Mouse (Mus musculus) embryonic facial prominence, embryonic 12.5 days (tissue): ENCODE measurements around the gene Morc3. TPM values are rescaled to one million over a fixed set of nuclear protein-coding genes. Genes with fewer than 3 reads are reported as not detected.
A peak's percentile ranks its signal among the peaks of the same experiment; 100 is the strongest.

Source experiments
- ATAC-seq: fragments of 200-750 bp; cut with Nextera tagmentation; 2 replicates; pipeline ENCODE4 v1.8.0; 2017; ENCODE audit not compliant: insufficient number of reproducible peaks, insufficient read depth, low FRiP score, low TSS enrichment
- H3K27ac ChIP-seq: fragments of 300-500 bp; sonication (generic); 2 replicates; pipeline ENCODE4 v1.5.1; 2016; ENCODE audit warnings: mild to moderate bottlenecking
- H3K27me3 ChIP-seq: fragments of 300-500 bp; sonication (generic); 2 replicates; pipeline ENCODE4 v1.6.1; 2016; ENCODE audit warnings: mild to moderate bottlenecking, moderate library complexity
- H3K36me3 ChIP-seq: fragments of 300-500 bp; sonication (generic); 2 replicates; pipeline ENCODE4 v1.6.1; 2016; ENCODE audit warnings: mild to moderate bottlenecking
- H3K4me1 ChIP-seq: fragments of 300-500 bp; sonication (generic); 2 replicates; pipeline ENCODE4 v1.6.1; 2016
- H3K4me2 ChIP-seq: fragments of 300-500 bp; sonication (generic); replicated peaks from 2 replicates; pipeline ENCODE4 v1.6.1; 2016; ENCODE audit warnings: mild to moderate bottlenecking, moderate library complexity
- H3K4me3 ChIP-seq: fragments of 300-500 bp; sonication (generic); 2 replicates; pipeline ENCODE4 v1.5.1; 2016; ENCODE audit warnings: mild to moderate bottlenecking
- H3K9ac ChIP-seq: fragments of 300-500 bp; sonication (generic); 2 replicates; pipeline ENCODE4 v1.6.1; 2016; ENCODE audit warnings: mild to moderate bottlenecking, moderate library complexity
- H3K9me3 ChIP-seq: fragments of 300-500 bp; sonication (generic); 2 replicates; pipeline ENCODE4 v1.6.1; 2016; ENCODE audit warnings: mild to moderate bottlenecking, moderate library complexity
- WGBS: fragments of 180-500 bp; shearing (Covaris S2); methylation state at CpG from one replicate; pipeline ENCODE4 v1.1.7; 2016; 5-methylcytosine and 5-hydroxymethylcytosine counted together
- polyA plus RNA-seq: library from polyadenylated mRNA; unstranded; fragments of >200 nt; fragmentation: Nextera tagmentation; extraction: Ambion mirVana; gene quantifications from 2 replicates; pipeline ENCODE4 v1.2.1, GENCODE M21; 2016

Morc3 gene
- polyA plus RNA-seq, 1 experiment from 2014 or later: 42.3 TPM

DNA sequence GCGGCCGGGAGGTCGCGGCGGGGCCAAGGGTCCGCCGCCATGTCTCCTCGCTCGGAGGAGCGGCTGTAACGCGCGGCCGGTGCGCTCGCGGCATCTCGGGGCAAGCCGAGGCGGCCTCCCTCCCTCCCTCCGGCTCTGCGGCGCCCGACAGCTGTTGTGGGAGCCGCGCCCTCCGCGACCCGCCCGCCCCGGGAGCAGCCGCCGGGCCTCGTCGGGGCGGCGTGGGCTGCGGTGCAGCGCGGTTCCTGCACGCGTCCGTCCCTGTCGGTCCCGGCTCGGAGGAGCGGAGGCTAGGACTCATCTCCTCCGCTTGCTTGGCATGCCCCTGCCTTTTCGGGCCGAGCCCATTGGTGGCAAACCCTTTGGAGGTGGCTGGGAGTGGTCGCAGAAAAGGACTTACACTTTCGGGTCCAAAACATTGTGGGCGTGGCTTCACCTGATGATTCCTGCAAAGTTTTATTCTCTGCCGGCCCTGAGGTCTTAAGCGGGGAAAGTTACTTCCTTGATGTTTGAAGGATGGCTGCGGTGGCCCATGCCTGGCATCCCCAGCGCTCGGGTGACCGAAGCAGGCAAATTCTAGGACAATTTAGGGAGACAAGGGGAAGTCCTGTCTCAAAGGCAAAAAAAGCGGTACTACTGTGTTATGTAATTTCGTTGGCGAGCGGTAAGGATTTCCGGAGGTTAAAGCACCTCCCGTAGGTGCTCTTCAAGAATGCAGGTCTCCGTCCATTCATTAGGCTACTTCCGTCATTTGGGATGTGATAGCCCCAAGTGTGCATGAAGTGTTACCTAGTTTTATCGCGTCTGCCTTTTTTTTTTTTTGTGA is 743 bp downstream of the Morc3 start:
- H3K4me1 ChIP-seq: peaks cover 5% of the 10 kb centered on the region
- H3K4me3 ChIP-seq: peak overlapping the region; percentile 94
- H3K4me2 ChIP-seq: peak overlapping the region; percentile 70
- H3K9ac ChIP-seq: peak overlapping the region; percentile 88
- H3K27ac ChIP-seq: peak overlapping the region; percentile 94
- 0 out of 2 replicates have a peak, but pooled peaks cover 2% of the 10 kb centered on the region for H3K36me3 ChIP-seq
- H3K9me3 ChIP-seq: 0 out of 2 replicates have a peak, but pooled peaks cover 4% of the 10 kb centered on the region
- peak; percentile 74 for ATAC-seq
- H3K27me3 ChIP-seq: no peaks in the 10 kb centered on the region
- WGBS: under 1% methylated on average over 58 of the region's 69 CpGs

DNA sequence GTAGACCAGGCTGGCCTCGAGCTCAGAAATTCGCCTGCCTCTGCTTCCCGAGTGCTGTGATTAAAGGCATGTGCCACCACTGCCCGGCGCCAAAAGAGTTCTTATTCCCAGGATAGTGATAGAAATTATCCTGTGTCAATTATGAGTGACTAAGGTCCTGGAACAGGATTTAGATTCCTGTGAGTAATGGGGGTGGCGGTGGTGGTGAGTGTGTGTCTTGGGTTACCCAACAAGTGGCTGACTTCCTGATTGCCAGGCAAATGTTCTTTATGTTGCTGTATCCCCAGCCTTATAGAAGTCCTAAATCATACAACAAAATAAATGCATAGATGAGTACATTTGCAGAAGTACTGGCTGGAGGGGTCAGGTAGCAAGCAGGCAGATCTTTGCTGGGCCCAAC is 1.6 kb downstream of the Morc3 start:
- H3K27me3 ChIP-seq: no peaks in the 10 kb centered on the region
- H3K36me3 ChIP-seq: 0 out of 2 replicates have a peak, but pooled peaks cover 2% of the 10 kb centered on the region
- H3K9ac ChIP-seq: no peak overlapping the region
- H3K4me1 ChIP-seq: peaks cover 5% of the 10 kb centered on the region
- peak overlapping the region; percentile 70 for H3K4me2 ChIP-seq
- H3K27ac ChIP-seq: no peak overlapping the region
- WGBS: 89% methylated on average over 6 of the region's 6 CpGs
- no peak for ATAC-seq
- H3K9me3 ChIP-seq: no peaks in the 10 kb centered on the region
- peak overlapping the region; percentile 94 for H3K4me3 ChIP-seq

DNA sequence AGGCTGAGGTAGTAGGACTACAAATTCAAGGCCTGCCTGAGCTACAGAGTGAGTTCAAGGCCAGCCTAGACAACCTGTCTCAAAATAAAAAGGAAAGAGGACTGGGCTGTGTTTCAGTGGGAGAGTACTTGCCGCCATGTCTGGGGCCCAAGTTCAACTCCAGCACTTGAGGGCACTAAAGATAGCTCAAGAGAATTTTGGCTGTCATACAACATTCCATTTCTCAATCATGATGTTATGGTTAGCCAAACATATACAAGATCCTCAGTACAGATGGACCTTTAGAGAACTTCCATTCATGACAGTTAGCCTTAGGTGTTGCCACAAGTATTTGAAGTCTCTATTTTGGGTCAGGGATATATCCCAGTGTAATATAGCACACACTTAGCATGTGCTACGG is 2.2 kb downstream of the Morc3 start:
- H3K4me3 ChIP-seq: no peak overlapping the region
- H3K4me1 ChIP-seq: peaks cover 5% of the 10 kb centered on the region
- H3K4me2 ChIP-seq: no peak overlapping the region

GRCm38 (mm10) chr16:93839049-93839448 is 7.1 kb downstream of the Morc3 start:
- Histone ChIP-seq H3K4me2 (no peak overlapping the region), H3K27ac (no peak overlapping the region), H3K9me3 (no peaks in the 10 kb centered on the region), H3K9ac (no peak overlapping the region), H3K27me3 (no peaks in the 10 kb centered on the region), H3K4me3 (no peak overlapping the region), H3K4me1 (no peaks in the 10 kb centered on the region), H3K36me3 (0 out of 2 replicates have a peak, but pooled peaks cover 2% of the 10 kb centered on the region)
- ATAC-seq: no peak
- WGBS: 93% methylated on average over 1 of the region's 1 CpGs

More for the DNA sequence above, 2.2 kb downstream of the Morc3 start:
- no peak overlapping the region for H3K9ac ChIP-seq
- 0 out of 2 replicates have a peak, but pooled peaks cover 2% of the 10 kb centered on the region for H3K36me3 ChIP-seq
- H3K27me3 ChIP-seq: no peaks in the 10 kb centered on the region
- 96% methylated on average over 2 of the region's 2 CpGs for WGBS
- H3K9me3 ChIP-seq: no peaks in the 10 kb centered on the region
- no peak overlapping the region for H3K27ac ChIP-seq
- ATAC-seq: no peak

- Histone ChIP-seq H3K27ac (no peak overlapping the region), H3K4me1 (no peaks in the 10 kb centered on the region)
- 93% methylated on average over 3 of the region's 3 CpGs for WGBS
Measured at GRCm38 (mm10) chr16:93850527-93850926, 18.6 kb downstream of the Morc3 start.

GRCm38 (mm10) chr16:93859967-93860366 is 28.0 kb downstream of the Morc3 start:
- H3K4me3 ChIP-seq: no peak overlapping the region
- no peak overlapping the region for H3K27ac ChIP-seq
- H3K4me1 ChIP-seq: no peaks in the 10 kb centered on the region
- H3K4me2 ChIP-seq: no peak overlapping the region
- H3K9ac ChIP-seq: no peak overlapping the region
- no peak for ATAC-seq
- 91% methylated on average over 4 of the region's 4 CpGs for WGBS
- H3K27me3 ChIP-seq: no peaks in the 10 kb centered on the region
- no peaks in the 10 kb centered on the region for H3K9me3 ChIP-seq
- peaks cover 62% of the 10 kb centered on the region for H3K36me3 ChIP-seq

More at GRCm38 (mm10) chr16:93850527-93850926, 18.6 kb downstream of the Morc3 start:
- ATAC-seq: no peak
- no peak overlapping the region for H3K4me2 ChIP-seq
- H3K36me3 ChIP-seq: peaks cover 65% of the 10 kb centered on the region
- no peak overlapping the region for H3K4me3 ChIP-seq
- no peak overlapping the region for H3K9ac ChIP-seq
- no peaks in the 10 kb centered on the region for H3K27me3 ChIP-seq
- no peaks in the 10 kb centered on the region for H3K9me3 ChIP-seq

GRCm38 (mm10) chr16:93860686-93861085 is 28.8 kb downstream of the Morc3 start:
- ATAC-seq: no peak
- H3K4me2 ChIP-seq: no peak overlapping the region

DNA sequence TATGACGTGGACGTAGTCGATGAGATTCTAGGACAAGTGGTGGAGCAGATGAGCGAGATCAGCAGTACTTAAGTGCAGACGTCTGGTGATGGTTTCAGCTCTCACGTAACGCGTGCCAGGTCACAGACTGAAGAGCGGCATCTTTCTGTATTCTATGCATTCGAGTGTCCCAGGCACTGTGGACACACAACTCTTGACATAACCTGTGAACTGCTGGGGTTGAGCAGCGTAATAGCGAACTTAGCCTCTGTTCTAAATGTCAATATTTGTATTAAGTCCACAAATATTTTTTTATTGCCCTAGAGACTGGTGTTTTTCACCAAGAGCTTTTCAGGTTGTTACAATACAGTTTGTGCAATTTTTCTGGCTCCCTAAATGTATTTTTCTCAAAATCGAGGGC is 42.9 kb downstream of the Morc3 start:
- H3K9ac ChIP-seq: no peak overlapping the region
- no peaks in the 10 kb centered on the region for H3K9me3 ChIP-seq
- ATAC-seq: no peak
- no peak overlapping the region for H3K4me2 ChIP-seq
- H3K4me1 ChIP-seq: no peaks in the 10 kb centered on the region
- 92% methylated on average over 13 of the region's 13 CpGs for WGBS
- H3K27me3 ChIP-seq: no peaks in the 10 kb centered on the region
- no peak overlapping the region for H3K27ac ChIP-seq
- H3K36me3 ChIP-seq: peaks cover 69% of the 10 kb centered on the region
- no peak overlapping the region for H3K4me3 ChIP-seq

More at GRCm38 (mm10) chr16:93860686-93861085, 28.8 kb downstream of the Morc3 start:
- H3K4me1 ChIP-seq: no peaks in the 10 kb centered on the region
- H3K4me3 ChIP-seq: no peak overlapping the region
- no peaks in the 10 kb centered on the region for H3K27me3 ChIP-seq
- H3K9me3 ChIP-seq: no peaks in the 10 kb centered on the region
- H3K36me3 ChIP-seq: peaks cover 69% of the 10 kb centered on the region
- H3K27ac ChIP-seq: no peak overlapping the region
- H3K9ac ChIP-seq: no peak overlapping the region

GRCm38 (mm10) chr16:93877612-93878380 is 45.9 kb downstream of the Morc3 start:
- H3K36me3 ChIP-seq: peaks cover 43% of the 10 kb centered on the region
- ATAC-seq: no peak
- H3K4me3 ChIP-seq: no peak overlapping the region
- no peak overlapping the region for H3K27ac ChIP-seq
- H3K4me1 ChIP-seq: no peaks in the 10 kb centered on the region
- no peaks in the 10 kb centered on the region for H3K27me3 ChIP-seq
- no peaks in the 10 kb centered on the region for H3K9me3 ChIP-seq
- H3K4me2 ChIP-seq: no peak overlapping the region
- 88% methylated on average over 6 of the region's 6 CpGs for WGBS
- no peak overlapping the region for H3K9ac ChIP-seq

- peak within 1 kb of the TSS; percentile 82 for H3K4me2 ChIP-seq
- peak within 1 kb of the TSS; percentile 84 for H3K4me3 ChIP-seq
- ATAC-seq: peak; percentile 83
- no peaks in the 10 kb centered on the region for H3K9me3 ChIP-seq
- WGBS: under 1% methylated on average over 54 of the region's 54 CpGs
- peaks cover 15% of the 10 kb centered on the region for H3K4me1 ChIP-seq
- H3K27ac ChIP-seq: peak within 1 kb of the TSS; percentile 13; the same call in 1 of the 2 replicates
- H3K27me3 ChIP-seq: no peaks in the 10 kb centered on the region
- H3K9ac ChIP-seq: peak within 1 kb of the TSS; percentile 78
- H3K36me3 ChIP-seq: peaks cover 19% of the 10 kb centered on the region
Measured at GRCm38 (mm10) chr16:93883423-93884085, 51.6 kb downstream of the Morc3 start, which contains the start of gene Chaf1b. Gene Chaf1b, plus strand, starts transcription at chr16:93883901.

GRCm38 (mm10) chr16:93884086-93884721 is 52.3 kb downstream of the Morc3 start:
- peak; percentile 76 for ATAC-seq
- under 1% methylated on average over 42 of the region's 43 CpGs for WGBS

More at GRCm38 (mm10) chr16:93884086-93884721, 52.3 kb downstream of the Morc3 start:
- Histone ChIP-seq H3K36me3 (peaks cover 26% of the 10 kb centered on the region), H3K4me1 (peaks cover 15% of the 10 kb centered on the region), H3K4me2 (peak overlapping the region; percentile 82), H3K27ac (peak overlapping the region; percentile 13; the same call in 1 of the 2 replicates), H3K9ac (peak overlapping the region; percentile 78), H3K27me3 (no peaks in the 10 kb centered on the region), H3K4me3 (peak overlapping the region; percentile 84), H3K9me3 (no peaks in the 10 kb centered on the region)
